Mouse (Mus musculus) naive thymus-derived CD4-positive, alpha-beta T cell, adult 2 months (primary cell): Measurements from ENCODE around the gene Tab3.

ENCODE experiments used
- DNase-seq: peaks from one replicate; pipeline ENCODE4 v3.0.0-alpha.2; 2011; ENCODE audit warnings: low read depth

Gene Tab3

DNA sequence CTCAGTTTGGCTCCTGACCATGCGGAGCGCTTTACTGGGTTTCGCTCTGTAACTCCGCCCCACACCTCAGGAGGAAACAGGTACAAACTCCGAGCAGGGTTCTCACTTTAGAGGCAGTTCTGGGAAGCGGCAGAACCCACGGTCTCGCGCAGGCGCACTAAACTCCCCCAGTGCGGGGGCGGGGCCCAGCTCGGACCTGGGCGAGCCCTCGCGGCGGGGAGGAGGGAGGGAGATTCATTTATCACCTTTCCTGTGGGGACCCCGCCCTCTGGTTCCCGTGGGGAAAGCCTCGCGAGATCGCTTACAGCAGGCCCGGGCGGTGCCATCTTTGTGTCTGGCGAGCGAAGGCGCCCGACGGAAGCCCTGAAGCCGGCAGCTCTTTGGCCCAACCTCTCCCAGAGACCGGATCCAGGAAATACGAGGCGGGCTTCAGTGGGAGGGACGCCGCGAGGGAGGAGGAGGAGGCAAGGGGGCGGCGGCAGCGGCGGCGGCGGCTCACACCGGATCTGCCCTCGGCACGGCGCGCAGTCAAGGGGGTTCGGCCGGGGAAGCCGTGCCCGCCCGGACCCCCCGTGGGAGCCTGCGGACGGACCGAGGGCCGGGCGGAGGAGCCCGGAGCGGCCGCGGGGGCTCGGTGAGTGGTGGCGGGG, at the start of gene Tab3:
Tab3 (plus strand) TSS at position 491 of the 650 bp plus-strand sequence.
- peak; percentile 96 for DNase-seq

DNA sequence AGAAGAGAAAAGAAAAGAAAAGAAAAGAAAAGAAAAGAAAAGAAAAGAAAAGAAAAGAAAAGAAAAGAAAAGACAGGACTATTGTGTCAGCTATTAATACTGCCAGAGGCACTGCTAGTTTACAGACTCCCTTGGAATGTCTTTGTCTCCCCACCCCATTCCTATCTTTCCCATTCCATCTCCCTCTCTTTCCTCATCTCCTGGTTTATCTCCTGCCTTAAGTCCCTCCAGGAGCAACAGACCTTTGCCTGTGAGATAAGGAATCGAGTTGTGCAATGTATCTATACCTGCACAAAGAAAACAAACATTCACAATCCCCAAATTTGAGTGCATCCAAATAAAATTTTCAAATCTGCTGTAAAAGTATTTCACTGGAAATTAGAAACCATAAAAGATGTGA, 48.3 kb upstream of the Tab3 start:
- no peak for DNase-seq

DNA sequence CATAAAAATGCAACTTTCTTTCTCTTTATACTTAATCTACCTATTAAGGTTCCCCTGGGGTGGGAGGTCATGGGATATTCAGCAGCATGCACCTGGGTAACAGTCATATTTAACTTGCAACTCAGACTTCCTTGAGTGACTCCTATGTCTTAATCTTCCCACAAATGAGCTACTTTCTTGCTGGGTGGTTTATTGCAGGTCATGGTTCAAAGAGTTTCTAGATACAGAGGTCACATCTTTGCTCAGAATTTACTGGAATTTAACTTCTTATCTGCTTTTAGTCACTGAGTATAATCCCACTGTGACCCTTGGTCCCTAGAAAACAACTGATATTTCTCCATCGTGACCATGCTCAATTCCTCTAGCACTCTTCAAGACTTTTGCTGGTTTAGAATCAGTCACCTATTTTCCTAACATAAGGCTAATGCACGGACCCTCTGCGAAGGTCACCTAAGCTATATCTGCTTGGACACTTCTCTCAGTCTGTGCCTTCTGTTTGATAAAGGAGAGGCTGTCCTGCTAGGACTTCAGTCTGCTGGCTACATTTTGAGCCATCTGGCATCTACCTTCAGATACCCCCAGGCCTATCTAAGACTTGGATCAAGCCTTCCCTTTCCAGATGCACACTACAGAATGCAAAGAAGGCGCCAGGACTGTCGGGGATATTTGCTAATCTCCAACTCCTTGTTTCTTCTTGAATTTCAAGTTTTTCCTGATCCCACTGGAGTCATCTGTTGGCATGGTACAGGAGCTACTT, 47.4 kb upstream of the Tab3 start:
- DNase-seq = no peak

DNA sequence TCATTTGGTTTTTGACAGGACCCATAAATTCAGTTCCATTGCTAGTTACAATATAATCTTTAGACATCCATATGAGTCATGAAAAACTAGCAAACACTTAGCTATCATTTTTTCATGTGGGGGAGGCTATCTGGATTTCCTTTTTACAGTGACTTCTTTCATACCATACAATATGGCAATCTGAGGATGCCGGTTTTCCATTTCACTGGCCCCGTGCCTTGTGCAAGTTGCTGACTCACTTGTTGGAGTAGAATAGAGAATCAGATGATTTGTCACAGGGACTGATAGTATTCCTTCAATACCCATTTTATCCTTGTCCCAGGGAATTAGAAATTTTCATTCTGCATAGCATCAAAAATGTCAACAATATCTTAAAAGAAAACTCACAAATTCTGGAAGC, 14.9 kb upstream of the Tab3 start:
- no peak for DNase-seq

DNA sequence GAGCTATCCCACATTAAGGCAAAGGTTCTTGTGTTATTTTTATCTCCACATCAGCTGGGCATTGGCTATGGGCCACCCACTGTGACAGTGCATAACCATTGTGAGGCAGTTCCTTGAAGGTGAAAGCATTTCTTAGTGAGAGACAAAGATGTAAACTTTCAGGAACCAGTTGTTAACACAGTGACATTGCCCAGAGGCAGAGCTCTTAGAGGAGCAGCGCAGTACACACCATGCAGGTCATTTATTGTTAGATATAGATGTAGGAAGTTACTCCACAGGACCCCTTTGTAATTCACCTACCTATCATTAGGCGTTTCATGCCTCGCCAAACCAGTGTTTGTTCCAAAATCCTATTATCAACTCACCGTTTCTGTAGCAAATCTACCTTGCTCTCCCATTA, 7.6 kb upstream of the Tab3 start:
- no peak for DNase-seq

DNA sequence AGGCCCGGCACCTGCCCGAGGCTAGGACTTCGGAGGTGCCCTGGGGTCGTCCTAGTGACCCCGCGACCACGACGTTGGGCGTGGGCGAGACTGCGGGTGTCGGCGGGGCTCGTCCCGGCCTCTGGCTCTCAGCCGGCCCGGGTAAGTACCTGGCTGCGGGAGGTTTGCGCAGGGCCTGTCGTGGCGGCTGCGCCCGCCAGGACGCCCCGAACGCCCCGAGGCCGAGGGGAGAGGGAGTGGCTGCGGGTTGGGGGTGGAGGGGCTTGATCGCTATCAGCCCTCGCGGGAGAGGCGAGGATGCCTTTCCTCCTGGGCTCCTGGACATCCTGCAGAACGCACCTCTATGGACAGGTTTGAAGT, 340 bp downstream of the Tab3 start:
- DNase-seq = peak; percentile 48

DNA sequence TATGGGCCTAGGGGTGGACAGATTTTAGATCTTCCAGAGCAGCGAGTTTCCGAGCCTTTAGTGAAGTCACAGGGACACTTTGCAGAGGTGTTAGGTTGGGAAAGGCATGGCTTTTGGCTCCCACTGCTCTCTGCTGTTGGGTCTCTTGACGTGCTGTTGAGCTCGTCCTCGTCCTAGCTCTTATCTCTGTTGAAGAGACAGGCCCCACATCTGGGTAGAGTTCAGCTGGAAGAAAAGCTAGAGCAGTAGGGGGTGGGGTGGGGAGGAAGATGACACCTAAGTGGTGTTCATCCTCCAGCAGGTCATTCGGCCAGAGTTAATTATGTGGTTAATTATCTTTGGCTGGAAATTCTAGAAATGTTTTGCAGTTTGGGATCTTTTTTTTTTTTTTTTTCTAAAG, 2.5 kb downstream of the Tab3 start:
- DNase-seq = no peak

DNA sequence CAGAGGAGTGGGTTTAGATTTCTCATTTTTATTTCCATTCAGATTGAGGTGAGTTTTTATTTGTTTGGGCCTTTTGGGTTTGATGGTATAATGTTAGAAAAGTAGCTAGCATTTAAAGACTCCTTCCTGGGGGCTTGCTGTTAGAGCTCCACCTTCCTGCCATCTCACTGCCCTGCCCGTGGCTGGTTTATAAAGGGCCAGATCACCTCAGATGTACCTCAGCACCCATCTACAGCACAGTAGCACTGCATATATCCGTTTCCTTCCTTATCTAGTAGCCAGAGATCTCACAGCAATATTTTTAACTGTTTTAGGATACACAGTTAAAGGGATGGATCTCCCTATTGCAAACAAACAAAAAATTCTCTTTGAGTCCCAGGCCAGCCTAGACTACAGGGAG, 6.9 kb downstream of the Tab3 start:
- no peak for DNase-seq

DNA sequence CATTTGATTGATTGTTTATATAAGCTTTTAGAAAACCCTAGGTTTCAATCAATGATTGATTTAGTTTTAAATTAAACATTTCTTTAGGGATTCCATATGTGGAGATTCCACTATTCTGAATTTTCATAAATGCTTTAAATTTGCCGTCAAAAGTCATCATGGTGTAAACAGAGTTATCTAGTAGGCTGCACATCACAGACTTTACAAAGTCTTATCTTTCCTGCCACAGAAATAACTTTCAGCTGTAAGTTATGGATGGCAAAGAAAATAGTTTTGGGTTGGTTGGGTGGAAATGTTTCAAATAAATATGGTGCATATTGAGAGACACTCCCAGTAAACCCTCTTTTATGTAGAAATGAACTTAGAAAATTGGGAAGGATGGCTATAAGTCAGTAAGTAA, 8.7 kb downstream of the Tab3 start:
- DNase-seq = no peak

DNA sequence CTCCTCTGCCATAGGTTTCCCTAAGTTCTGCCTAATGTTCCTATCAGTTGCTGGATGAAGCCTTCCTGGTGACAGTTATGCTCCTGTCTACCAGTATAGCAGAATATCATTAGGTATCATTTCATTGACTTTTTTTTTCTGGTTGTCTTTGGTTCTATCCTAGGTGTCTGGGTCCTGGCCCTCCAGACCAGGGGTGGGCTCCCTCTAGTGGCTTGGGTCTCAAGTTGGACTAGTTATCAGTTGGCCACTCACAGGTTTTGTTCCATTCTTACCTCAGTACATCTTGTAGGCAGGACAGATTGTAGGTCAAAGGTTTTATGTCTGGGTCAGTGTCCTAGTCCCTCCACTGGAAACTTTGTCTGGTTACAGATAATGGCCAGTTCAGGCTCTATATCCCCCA, 11.8 kb downstream of the Tab3 start:
- DNase-seq = peak; percentile 7

DNA sequence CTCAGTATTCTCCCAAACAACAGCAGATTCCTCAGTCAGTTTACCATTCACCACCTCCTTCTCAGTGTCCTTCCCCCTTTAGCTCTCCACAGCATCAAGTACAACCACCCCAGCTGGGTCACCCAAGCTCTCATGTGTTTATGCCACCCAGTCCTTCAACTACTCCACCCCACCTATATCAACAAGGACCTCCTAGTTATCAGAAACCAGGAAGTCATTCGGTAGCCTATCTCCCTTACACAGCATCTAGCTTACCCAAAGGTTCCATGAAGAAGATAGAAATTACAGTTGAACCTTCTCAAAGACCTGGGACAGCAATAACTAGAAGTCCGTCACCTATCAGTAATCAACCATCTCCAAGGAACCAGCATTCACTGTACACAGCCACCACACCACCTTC, 40.9 kb downstream of the Tab3 start:
- no peak for DNase-seq

DNA sequence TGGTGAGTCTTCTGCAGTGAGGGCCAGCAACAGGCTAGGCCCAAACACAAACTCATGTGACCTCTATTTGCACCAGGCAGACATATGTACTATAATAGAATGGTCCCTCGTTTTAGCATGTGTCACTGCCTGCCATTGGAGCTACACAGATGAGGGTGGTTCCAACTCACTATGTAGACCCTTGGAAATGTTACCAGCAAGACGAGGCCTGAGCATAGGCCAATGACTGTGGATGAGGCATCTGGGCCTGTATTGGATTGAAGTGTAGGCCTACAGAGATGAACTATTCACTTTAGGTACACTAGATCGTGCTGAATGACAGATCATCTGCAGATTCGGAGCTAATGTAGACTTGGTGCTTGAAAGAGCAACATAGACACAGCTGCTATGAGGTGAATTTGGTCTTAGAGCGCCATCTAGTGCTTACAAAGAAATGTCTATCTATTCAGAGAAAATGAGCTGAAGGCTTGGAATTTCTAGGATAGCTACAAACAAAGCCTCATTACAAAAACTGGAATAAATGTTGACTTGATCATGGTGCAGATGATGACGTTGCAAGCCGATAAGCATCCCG, 72.5 kb downstream of the Tab3 start:
- DNase-seq = peak; percentile 62

DNA sequence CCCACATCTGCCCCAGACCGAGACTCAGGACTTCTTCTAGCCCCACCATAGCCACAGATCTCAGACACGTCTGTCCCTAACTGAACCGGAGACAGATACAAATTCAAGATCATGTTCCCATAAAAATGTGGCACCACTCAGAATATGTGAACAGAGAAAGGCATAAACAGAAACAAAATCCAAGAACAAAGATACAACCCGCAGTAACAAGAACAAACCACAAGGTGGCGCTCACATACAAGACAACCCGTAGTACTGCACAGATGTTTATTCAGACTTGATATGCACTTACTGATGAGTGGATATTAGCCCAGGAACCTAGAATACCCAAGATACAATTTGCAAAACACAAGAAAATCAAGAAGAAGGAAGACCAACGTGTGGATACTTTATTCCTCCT, 103.0 kb downstream of the Tab3 start:
- peak; percentile 61 for DNase-seq

DNA sequence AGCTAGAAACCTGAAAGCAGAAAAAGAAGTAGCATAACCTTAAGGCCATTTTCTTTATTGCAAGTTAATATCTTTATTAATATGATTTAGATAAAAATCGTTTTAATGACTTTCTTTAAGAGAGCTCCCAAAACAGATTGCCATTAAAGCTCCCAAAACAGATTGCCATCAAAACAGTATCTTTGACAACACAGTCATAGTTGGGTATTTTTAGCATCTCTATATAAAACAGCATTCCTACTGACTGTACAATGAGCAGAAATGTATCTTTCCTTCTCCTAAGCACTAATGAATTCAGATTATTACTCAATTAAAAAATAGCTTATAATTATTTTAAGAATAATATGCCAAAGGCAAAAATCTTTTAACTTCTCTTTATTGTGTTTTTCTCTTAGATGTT, 108.3 kb downstream of the Tab3 start:
- no peak for DNase-seq

DNA sequence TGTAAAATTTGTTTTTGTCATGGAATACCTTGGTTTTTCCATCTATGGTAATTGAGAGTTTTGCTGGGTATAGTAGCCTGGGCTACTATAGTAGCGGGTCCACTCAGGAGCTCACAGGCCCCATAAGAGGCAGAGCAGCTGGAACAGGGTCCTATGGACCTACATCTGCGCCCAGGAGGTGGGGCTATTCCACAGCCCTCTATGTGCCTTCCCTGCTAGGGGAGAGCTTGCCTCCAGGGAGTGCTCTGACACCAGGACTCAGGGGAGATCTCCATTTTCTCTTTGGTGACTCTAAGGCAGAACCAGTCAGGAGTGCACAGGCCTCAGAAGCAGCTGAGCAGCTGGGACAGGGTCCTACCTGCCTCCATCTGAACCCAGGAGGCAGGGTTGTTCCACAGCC, 109.9 kb downstream of the Tab3 start:
- no peak for DNase-seq
